Mouse (Mus musculus) c-Kit-positive CD71-positive TER-119-positive erythroid progenitor cells, embryonic 14.5 days (primary cell): ENCODE measurements around the gene Gm36079.
"Not testable (repeated sequence)": the region's sequence is repeated elsewhere in the genome, so short reads cannot be mapped to it uniquely, and the experiment has no call there.

Experiments used
- DNase-seq: peaks from one replicate; pipeline ENCODE4 v3.0.0-alpha.2; 2013; ENCODE audit warnings: low spot score

The Gm36079 gene

GRCm38 (mm10) chr13:120026911-120027310 lies at the start of gene Gm36079:
TSS of gene Gm36079 (minus strand) at chr13:120027011.
- not testable (repeated sequence) for DNase-seq

GRCm38 (mm10) chr13:120070878-120071277 lies 44.1 kb upstream of the Gm36079 start:
- not testable (repeated sequence) for DNase-seq

GRCm38 (mm10) chr13:120070012-120070598 lies 43.3 kb upstream of the Gm36079 start:
- DNase-seq, result not testable (repeated sequence)

DNA sequence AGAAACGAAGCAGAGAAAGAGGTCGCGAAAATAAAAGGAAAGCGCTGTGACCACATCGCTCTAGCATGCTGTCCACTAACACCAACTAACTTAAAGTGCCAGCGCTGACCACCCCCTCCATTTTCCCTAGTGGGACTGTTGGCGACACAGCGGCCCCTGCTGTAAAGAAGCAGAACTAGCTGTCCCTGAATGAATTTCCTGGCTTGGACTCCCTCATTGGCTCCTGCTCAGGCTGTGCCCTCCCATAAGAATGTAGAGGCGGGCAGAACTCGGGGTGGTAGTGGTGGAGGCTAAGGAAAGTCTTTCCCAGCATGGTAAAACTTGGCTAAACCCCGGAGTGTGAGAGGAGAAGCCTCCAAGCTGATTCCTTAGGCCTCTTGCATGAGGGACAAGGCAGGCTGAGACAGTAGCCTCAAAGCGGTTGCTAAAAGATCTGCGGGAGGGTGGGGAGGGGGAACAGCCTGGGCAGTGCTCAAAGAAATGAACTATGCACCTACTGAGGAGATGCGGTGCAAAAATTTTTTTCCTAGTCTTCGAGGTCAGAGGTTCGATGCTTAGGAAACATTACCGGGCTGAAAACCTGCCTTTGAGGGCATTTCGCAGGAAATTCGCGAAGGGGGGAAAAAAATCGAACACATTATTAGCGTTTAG lies 36.8 kb upstream of the Gm36079 start:
- not testable (repeated sequence) for DNase-seq

DNA sequence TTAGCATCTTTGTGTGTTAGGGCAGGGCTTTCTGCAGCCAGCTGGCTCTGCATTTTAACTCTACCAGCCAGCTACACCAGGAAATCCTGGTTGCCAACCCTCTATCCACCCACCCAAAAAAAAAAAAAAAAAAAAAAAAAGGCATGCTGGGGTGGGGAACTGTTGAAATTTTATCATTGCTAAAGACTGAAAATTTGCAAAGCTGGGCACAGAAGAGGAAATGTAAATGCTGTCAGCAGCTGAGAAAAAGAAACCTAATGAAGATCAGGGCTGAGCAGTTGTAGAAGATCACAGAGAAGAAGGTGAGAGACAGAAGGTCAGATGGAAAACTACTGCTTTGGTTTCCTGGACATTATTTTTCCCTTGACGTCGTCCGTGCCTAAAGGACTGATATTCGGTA lies 36.1 kb upstream of the Gm36079 start:
- DNase-seq, result not testable (repeated sequence)

- not testable (repeated sequence) for DNase-seq
Observed at GRCm38 (mm10) chr13:120052085-120052484, 25.3 kb upstream of the Gm36079 start, which contains the start of gene Gm21188. TSS of gene Gm21188 (minus strand) at chr13:120052194.

GRCm38 (mm10) chr13:120048608-120049007 lies 21.8 kb upstream of the Gm36079 start:
- not testable (repeated sequence) for DNase-seq

DNA sequence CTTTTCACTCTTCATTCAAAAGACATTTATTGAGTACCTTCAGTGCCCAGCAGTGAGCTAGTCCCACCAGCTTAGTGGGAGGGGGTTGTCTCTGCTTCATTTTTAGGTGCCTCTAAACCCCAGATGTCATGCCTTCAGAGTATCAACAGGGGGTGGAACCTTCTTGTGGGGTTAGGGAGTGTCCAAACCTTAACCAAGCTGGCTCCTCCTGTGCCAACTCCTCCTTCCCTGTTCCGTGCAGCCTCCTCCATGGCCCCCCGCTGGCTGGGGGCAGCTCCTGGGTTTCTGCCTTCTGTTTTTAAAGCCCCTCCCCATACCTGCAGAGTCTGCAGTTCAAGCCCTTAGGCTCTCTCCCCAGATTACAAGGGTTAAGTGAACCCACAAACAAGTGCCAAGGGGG lies 21.4 kb upstream of the Gm36079 start:
- DNase-seq, result not testable (repeated sequence)

- not testable (repeated sequence) for DNase-seq
Observed at GRCm38 (mm10) chr13:120046422-120047209, 19.8 kb upstream of the Gm36079 start.

GRCm38 (mm10) chr13:120041145-120041544 lies 14.3 kb upstream of the Gm36079 start:
- not testable (repeated sequence) for DNase-seq

GRCm38 (mm10) chr13:120037881-120038280 lies 11.1 kb upstream of the Gm36079 start:
- DNase-seq, result not testable (repeated sequence)

DNA sequence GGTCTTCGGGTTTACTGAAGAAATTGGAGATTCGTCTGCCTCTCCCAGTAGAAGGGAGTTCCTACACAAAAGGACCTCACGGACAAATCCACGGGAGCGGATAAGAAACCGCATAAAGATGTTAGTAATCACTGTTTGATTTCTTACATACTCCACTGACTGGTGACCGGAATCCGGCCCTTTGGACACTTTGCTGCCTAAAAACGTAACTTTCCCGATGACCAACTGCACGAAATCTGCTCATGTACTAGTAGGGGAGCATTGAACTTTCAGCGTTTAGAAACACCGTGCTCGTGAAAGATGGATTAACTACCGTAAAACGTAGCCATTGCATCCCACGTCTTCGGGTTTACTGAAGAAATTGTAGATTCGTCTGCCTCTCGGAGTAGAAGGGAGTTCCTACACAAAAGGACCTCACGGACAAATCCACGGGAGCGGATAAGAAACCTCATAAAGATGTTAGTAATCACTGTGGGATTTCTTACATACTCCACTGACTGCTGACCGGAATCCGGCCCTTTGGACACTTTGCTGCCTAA lies 9.8 kb upstream of the Gm36079 start:
- not testable (repeated sequence) for DNase-seq

DNA sequence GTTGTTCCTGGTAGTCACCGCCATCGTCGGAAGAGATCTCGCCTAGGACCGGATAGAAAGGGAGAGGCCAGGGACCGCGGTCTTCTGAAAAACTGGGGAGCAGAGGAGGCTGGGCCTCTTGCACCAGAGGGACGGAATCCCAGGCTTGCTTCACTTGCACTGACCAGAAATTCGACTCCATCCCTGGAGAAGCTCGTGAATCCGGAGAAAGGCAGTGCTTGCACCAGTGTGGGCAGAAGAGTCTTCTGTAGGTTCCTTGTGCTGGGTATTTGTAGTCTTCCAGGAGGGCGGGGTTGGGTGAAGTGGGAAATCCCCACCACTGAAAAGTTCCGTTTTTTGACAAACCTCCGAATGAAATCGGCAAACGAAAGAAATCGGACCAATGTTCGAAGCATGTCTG lies 8.3 kb upstream of the Gm36079 start:
- DNase-seq, result not testable (repeated sequence)

DNA sequence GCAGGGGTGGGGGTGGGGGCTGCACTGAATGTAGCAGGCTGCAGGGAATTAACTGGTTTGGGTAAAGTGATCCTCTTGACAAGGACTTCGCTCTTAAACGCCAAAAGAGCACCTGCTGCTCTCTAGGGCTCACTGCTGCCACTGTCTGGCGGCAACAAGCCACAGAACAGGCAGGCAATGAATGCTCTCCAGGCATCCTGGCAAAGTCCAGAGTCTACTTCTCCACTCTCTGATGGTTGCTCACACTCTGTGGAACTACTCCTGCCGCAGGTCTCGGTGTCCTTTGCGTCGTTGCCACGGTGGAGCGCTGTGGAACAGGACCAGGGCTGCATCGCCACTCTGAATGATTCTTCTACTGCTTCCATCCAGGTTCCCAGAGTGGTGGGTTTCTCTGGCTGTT lies 7.8 kb upstream of the Gm36079 start:
- DNase-seq, result not testable (repeated sequence)

DNA sequence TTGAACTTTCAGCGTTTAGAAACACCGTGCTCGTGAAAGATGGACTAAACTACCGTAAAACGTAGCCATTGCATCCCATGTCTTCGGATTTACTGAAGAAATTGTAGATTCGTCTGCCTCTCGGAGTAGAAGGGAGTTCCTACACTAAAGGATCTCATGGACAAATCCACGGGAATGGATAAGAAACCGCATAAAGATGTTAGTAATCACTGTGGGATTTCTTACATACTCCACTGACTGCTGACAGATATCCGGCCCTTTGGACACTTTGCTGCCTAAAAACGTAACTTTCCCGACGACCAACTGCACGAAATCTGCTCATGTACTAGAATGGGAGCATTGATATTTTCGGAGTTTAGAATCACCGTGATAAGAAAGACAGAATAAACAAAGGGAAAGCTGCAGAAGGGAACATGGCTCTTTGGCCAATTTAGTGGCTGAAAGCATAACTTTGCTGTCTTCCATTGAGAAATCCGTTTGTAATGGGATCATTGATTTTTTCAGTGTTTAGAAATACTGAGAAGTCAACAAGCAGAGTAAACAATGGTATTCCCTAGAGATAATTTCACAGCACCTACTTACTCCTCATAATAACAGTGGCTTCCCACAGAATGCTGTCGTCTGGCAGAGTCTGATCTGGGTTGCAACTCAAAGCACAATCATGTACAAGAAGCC lies 6.8 kb upstream of the Gm36079 start:
- DNase-seq, result not testable (repeated sequence)

GRCm38 (mm10) chr13:120031676-120032075 lies 4.9 kb upstream of the Gm36079 start:
- not testable (repeated sequence) for DNase-seq

DNA sequence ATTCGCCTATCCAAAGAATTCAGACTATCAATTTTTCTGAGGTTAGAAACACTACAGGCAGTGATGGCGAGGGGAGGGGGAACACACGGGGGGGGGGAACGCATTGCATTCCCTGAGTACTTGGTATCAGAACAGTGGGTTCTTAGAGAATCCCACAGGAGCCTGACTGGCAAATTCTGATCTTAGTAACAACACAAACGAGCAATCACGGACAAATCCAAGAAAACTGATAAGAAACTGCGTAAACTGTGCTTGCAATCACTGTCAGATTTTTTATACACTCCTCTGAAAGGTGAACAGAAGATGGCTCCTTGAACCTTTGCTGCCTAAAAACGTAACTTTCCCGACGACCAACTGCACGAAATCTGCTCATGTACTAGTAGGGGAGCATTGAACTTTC lies 557 bp upstream of the Gm36079 start:
- DNase-seq, result not testable (repeated sequence)

GRCm38 (mm10) chr13:120026373-120026772 lies 438 bp downstream of the Gm36079 start:
- not testable (repeated sequence) for DNase-seq

DNA sequence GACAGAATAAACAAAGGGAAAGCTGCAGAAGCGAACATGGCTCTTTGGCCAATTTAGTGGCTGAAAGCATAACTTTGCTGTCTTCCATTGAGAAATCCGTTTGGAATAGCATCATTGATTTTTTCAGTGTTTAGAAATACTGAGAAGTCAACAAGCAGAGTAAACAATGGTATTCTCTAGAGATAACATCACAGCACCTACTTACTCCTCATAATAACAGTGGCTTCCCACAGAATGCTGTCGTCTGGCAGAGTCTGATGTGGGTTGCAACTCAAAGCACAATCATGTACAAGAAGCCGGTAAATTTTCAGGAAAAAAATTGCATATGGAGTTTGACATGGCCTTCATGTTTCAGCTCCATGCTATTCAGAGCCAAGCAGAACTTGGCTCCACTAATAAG lies 1.2 kb downstream of the Gm36079 start:
- DNase-seq, result not testable (repeated sequence)

DNA sequence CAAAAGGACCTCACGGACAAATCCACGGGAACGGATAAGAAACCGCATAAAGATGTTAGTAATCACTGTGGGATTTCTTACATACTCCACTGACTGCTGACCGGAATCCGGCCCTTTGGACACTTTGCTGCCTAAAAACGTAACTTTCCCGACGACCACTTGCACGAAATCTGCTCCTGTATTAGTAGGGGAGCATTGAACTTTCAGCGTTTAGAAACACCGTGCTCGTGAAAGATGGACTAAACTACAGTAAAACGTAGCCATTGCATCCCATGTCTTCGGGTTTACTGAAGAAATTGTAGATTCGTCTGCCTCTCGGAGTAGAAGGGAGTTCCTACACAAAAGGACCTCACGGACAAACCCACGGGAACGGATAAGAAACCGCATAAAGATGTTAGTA lies 1.8 kb downstream of the Gm36079 start:
- DNase-seq, result not testable (repeated sequence)

- DNase-seq, result not testable (repeated sequence)
Observed at GRCm38 (mm10) chr13:120024581-120024980, 2.2 kb downstream of the Gm36079 start.

DNA sequence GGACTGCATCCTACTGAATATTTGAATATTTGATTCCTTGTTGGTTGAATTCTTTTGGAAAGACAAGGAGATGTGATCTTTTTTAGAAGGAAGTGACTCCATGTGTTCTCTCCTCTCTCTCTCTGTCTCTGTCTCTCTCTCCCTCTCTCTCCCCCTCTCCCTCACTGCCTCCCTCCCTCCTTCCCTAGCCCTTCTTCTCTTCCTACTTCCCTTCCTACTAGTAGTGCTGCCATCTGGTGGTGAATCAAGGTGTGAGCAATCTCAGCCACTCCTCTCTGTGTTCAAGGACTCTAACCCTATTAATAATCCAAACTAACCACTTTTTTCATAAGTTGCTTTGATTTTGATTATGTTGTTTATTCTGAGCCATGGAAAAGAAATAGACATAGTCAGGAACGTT lies 5.3 kb downstream of the Gm36079 start:
- not testable (repeated sequence) for DNase-seq
